Mouse (Mus musculus) myocyte (in vitro differentiated cells): ENCODE measurements at regions not wholly inside any gene's neighbourhood (a gene's known extent, or its start where the extent isn't known, plus 50 kb on each side); places are given as distances from the start of the nearest gene placed in this dataset.
A peak's percentile ranks its signal among the peaks of the same experiment; 100 is the strongest.

Experiments used
- H3K27me3 ChIP-seq: one replicate; pipeline ENCODE4 v1.6.1; 2011; ENCODE audit not compliant: control insufficient read depth, insufficient read depth, insufficient read length
- H3K36me3 ChIP-seq: one replicate; pipeline ENCODE4 v1.6.1; 2011; ENCODE audit not compliant: control insufficient read depth, insufficient read depth
- H3K4me2 ChIP-seq: one replicate; pipeline ENCODE4 v1.6.1; 2011; ENCODE audit warnings: low read depth, control low read depth
- H3K4me3 ChIP-seq: one replicate; pipeline ENCODE4 v1.5.1; 2011; ENCODE audit warnings: mild to moderate bottlenecking, control low read depth, moderate library complexity
- H3K79me2 ChIP-seq: one replicate; pipeline ENCODE4 v1.6.1; 2011; ENCODE audit not compliant: control insufficient read depth, insufficient read depth
- H3ac ChIP-seq: one replicate; pipeline ENCODE4 v1.6.1; 2011; ENCODE audit not compliant: control insufficient read depth, insufficient read length
- CEBPB ChIP-seq: IDR thresholded peaks from 2 replicates; pipeline ENCODE4 v1.6.1; 2011; ENCODE audit warnings: mild to moderate bottlenecking, moderate library complexity; ENCODE audit not compliant: poor library complexity, insufficient read depth, severe bottlenecking
- E2F4 ChIP-seq: IDR thresholded peaks from one replicate; pipeline ENCODE4 v1.6.1; 2011; ENCODE audit warnings: mild to moderate bottlenecking, control low read depth, moderate library complexity; ENCODE audit not compliant: insufficient read depth
- MAX ChIP-seq: IDR thresholded peaks from one replicate; pipeline ENCODE4 v1.6.1; 2011; ENCODE audit warnings: low read depth, mild to moderate bottlenecking, control low read depth
- MYOD1 ChIP-seq, 3 experiments: IDR thresholded peaks; one replicate each; pipeline ENCODE4 v1.6.1; 2011; ENCODE audit warnings: control low read depth in 2 of 3, low read depth in 2 of 3, mild to moderate bottlenecking in 2 of 3, moderate library complexity in 1 of 3; ENCODE audit not compliant: insufficient read length in 2 of 3, control insufficient read depth in 1 of 3
- MYOG ChIP-seq, 3 experiments: IDR thresholded peaks; one replicate each; pipeline ENCODE4 v1.6.1; 2011; ENCODE audit warnings: control low read depth in 2 of 3, low read depth in 2 of 3, mild to moderate bottlenecking in 2 of 3; ENCODE audit not compliant: insufficient read length in 2 of 3, control insufficient read depth in 1 of 3, insufficient read depth in 1 of 3
- POLR2A ChIP-seq: IDR thresholded peaks from one replicate; pipeline ENCODE4 v1.6.1; 2011; ENCODE audit warnings: low read depth, mild to moderate bottlenecking, control low read depth, moderate library complexity; ENCODE audit not compliant: insufficient read length
- POLR2AphosphoS2 ChIP-seq: IDR thresholded peaks from one replicate; pipeline ENCODE4 v1.6.1; 2011; ENCODE audit warnings: low read depth, control low read depth; ENCODE audit not compliant: insufficient read length
- REST ChIP-seq: IDR thresholded peaks from one replicate; pipeline ENCODE4 v1.6.1; 2011; ENCODE audit warnings: mild to moderate bottlenecking, control low read depth, moderate library complexity; ENCODE audit not compliant: insufficient read depth, insufficient read length
- SRF ChIP-seq: IDR thresholded peaks from one replicate; pipeline ENCODE4 v1.6.1; 2011; ENCODE audit warnings: low read depth; ENCODE audit not compliant: control insufficient read depth, insufficient read length
- TCF12 ChIP-seq: IDR thresholded peaks from one replicate; pipeline ENCODE4 v1.6.1; 2011; ENCODE audit warnings: mild to moderate bottlenecking, control low read depth; ENCODE audit not compliant: poor library complexity, insufficient read depth, severe bottlenecking
- TCF3 ChIP-seq: IDR thresholded peaks from one replicate; pipeline ENCODE4 v1.6.1; 2011; ENCODE audit warnings: low read depth, control low read depth; ENCODE audit not compliant: insufficient read length
- USF1 ChIP-seq: IDR thresholded peaks from one replicate; pipeline ENCODE4 v1.6.1; 2011; ENCODE audit warnings: low read depth, mild to moderate bottlenecking, control low read depth, moderate library complexity

- TF ChIP-seq POLR2A (no peak), MAX (no peak), POLR2AphosphoS2 (no peak), TCF12 (no peak), TCF3 (no peak), REST (no peak), USF1 (no peak), SRF (no peak), CEBPB (no peak)
- Histone ChIP-seq H3ac (no peak overlapping the region), H3K79me2 (no peaks in the 10 kb centered on the region), H3K27me3 (peaks cover 12% of the 10 kb centered on the region), H3K4me2 (no peak overlapping the region), H3K36me3 (no peaks in the 10 kb centered on the region), H3K4me3 (no peak overlapping the region)
Measured at GRCm38 (mm10) chr1:91734731-91735130, 66.5 kb upstream of the Twist2 start.

- H3K4me3 ChIP-seq: no peak overlapping the region
- H3K27me3 ChIP-seq: peaks cover 13% of the 10 kb centered on the region
- no peaks in the 10 kb centered on the region for H3K36me3 ChIP-seq
- no peaks in the 10 kb centered on the region for H3K79me2 ChIP-seq
- H3K4me2 ChIP-seq: no peak overlapping the region
- no peak overlapping the region for H3ac ChIP-seq
- TF ChIP-seq MYOD1 (IDR thresholded peaks at IDR 0.05; ENCODE audit: control insufficient read depth in 1 of 3, insufficient read length in 2 of 3, low read depth in 2 of 3) (no peak), SRF (no peak), MYOG (IDR thresholded peaks at IDR 0.05; ENCODE audit: control insufficient read depth in 1 of 3, insufficient read depth in 1 of 3, insufficient read length in 2 of 3, low read depth in 2 of 3) (no peak), TCF12 (no peak), USF1 (no peak), TCF3 (no peak), REST (no peak), POLR2A (no peak), POLR2AphosphoS2 (no peak), MAX (no peak), E2F4 (no peak), CEBPB (no peak)
Measured at GRCm38 (mm10) chr1:91735436-91735835, 65.8 kb upstream of the Twist2 start.

- Histone ChIP-seq H3K27me3 (peaks cover 29% of the 10 kb centered on the region), H3K79me2 (no peaks in the 10 kb centered on the region), H3K4me2 (no peak overlapping the region), H3K4me3 (no peak overlapping the region), H3K36me3 (no peaks in the 10 kb centered on the region), H3ac (no peak overlapping the region)
- TF ChIP-seq CEBPB (no peak), POLR2A (no peak), MYOD1 (IDR thresholded peaks at IDR 0.05; ENCODE audit: control insufficient read depth in 1 of 3, insufficient read length in 2 of 3, low read depth in 2 of 3) (no peak), SRF (no peak), TCF3 (no peak), REST (no peak), TCF12 (no peak)
Measured at GRCm38 (mm10) chr1:91740661-91741060, 60.6 kb upstream of the Twist2 start.

GRCm38 (mm10) chr1:91742031-91742430 is 59.2 kb upstream of the Twist2 start:
- Histone ChIP-seq H3K27me3 (peaks cover 29% of the 10 kb centered on the region), H3K4me2 (no peak overlapping the region), H3K4me3 (no peak overlapping the region), H3K36me3 (no peaks in the 10 kb centered on the region), H3ac (no peak overlapping the region), H3K79me2 (no peaks in the 10 kb centered on the region)
- TF ChIP-seq POLR2AphosphoS2 (no peak), POLR2A (no peak), MYOG (IDR thresholded peaks at IDR 0.05; ENCODE audit: control insufficient read depth in 1 of 3, insufficient read depth in 1 of 3, insufficient read length in 2 of 3, low read depth in 2 of 3) (no peak), SRF (no peak), USF1 (no peak), E2F4 (no peak), TCF3 (no peak), MAX (no peak), CEBPB (no peak), REST (no peak), MYOD1 (IDR thresholded peaks at IDR 0.05; ENCODE audit: control insufficient read depth in 1 of 3, insufficient read length in 2 of 3, low read depth in 2 of 3) (no peak), TCF12 (no peak)

GRCm38 (mm10) chr1:91742914-91743313 is 58.3 kb upstream of the Twist2 start:
- TF ChIP-seq MYOG (IDR thresholded peaks at IDR 0.05; ENCODE audit: control insufficient read depth in 1 of 3, insufficient read depth in 1 of 3, insufficient read length in 2 of 3, low read depth in 2 of 3): peak in 1 of 3 experiments; percentile 12
- peak; percentile 85 for TF ChIP-seq REST
- no peak for TF ChIP-seq TCF3
- TF ChIP-seq POLR2A: no peak
- Histone ChIP-seq H3K36me3 (no peaks in the 10 kb centered on the region), H3ac (no peak overlapping the region), H3K27me3 (peaks cover 29% of the 10 kb centered on the region), H3K79me2 (no peaks in the 10 kb centered on the region), H3K4me3 (no peak overlapping the region), H3K4me2 (no peak overlapping the region)
